Mouse (Mus musculus) liver, postnatal 0 days (tissue): ENCODE results near the gene Rnf135.

Experiments
- CTCF ChIP-seq: sonication (generic); IDR thresholded peaks from 2 replicates; pipeline ENCODE4 v1.5.1; 2016; ENCODE audit warnings: antibody characterized with exemption, low read depth
- EP300 ChIP-seq: IDR thresholded peaks from 2 replicates; pipeline ENCODE4 v1.6.1; 2016; ENCODE audit warnings: antibody characterized with exemption, low read depth, mild to moderate bottlenecking

DNA sequence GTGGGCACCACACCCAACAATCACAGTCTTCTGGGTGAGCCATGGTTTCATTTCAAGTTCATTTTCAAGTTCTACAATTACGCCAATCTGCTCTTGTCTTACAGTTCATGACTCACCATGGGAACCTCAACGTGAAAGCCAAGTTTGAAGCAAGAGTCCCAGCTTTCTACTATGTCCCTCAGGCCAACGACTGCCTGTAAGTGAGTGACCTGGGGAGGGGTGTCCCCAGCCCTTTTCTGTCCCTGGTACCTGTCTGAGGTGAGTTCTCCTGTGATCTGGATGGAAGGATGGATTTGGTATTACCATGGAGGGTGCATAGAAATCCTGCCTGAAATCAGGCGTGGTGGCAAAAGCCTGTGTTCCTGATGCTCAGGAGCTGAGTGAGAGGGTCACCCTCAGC is 26.8 kb upstream of the Rnf135 start:
- TF ChIP-seq EP300 (no peak), CTCF (no peak)
